ENCODE assay signal across 7 mouse cellular contexts in the genomic region with DNA sequence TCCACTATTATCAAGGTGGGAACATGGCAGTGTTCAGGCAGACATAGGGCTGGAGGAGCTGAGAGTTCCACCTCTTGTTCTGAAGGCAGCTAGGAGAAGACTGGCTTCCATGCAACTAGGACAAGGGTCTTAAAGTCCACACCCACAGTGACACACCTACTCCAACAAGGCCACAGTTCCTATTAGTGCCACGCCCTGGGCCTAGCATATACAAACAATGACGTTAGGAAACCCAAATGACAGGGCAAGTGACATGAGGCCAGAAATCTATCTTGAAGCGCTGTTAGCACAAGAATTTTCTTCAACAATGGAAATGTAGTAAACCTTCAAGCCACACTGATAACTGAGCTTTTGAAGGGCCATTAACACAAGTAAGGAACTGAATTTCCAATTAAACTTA. TPM values are rescaled to one million over a fixed set of nuclear protein-coding genes. Genes with fewer than 3 reads are reported as not detected.
A peak's percentile ranks its signal among the peaks of the same experiment; 100 is the strongest.
DNase-seq lines count a peak whose midpoint lies in the region; ATAC-seq lines count a peak whose summit lies in the region.

No protein-coding gene starts in this region.

- H3K4me3 ChIP-seq in megakaryocyte, embryonic 14.5 days (replicated peaks), result peak overlapping the region; percentile 97
- peak overlapping the region; percentile 62 for H3K4me3 ChIP-seq in forebrain, embryonic 15.5 days
- peak overlapping the region; percentile 70 for H3K4me3 ChIP-seq in liver, embryonic 13.5 days (replicated peaks)

- peak overlapping the region; percentile 72 for H3K4me2 ChIP-seq in forebrain, embryonic 15.5 days (replicated peaks)
- peak overlapping the region; percentile 79 for H3K4me2 ChIP-seq in liver, embryonic 13.5 days

- no peaks in the 10 kb centered on the region for H3K27me3 ChIP-seq in megakaryocyte, embryonic 14.5 days (replicated peaks)
- H3K27me3 ChIP-seq in forebrain, embryonic 15.5 days, result no peaks in the 10 kb centered on the region
- no peaks in the 10 kb centered on the region for H3K27me3 ChIP-seq in liver, embryonic 13.5 days

- no peaks in the 10 kb centered on the region for H3K9me3 ChIP-seq in megakaryocyte, embryonic 14.5 days
- H3K9me3 ChIP-seq in forebrain, embryonic 15.5 days, result no peaks in the 10 kb centered on the region
- no peaks in the 10 kb centered on the region for H3K9me3 ChIP-seq in liver, embryonic 13.5 days (replicated peaks)

- peaks cover 18% of the 10 kb centered on the region for H3K36me3 ChIP-seq in megakaryocyte, embryonic 14.5 days (replicated peaks; ENCODE audit: low read length)
- H3K36me3 ChIP-seq in forebrain, embryonic 15.5 days, result peaks cover under 1% of the 10 kb centered on the region; the same call in 1 of the 2 replicates
- no peaks in the 10 kb centered on the region for H3K36me3 ChIP-seq in liver, embryonic 13.5 days

- ATAC-seq in megakaryocyte, adult 5-6 weeks (ENCODE audit: poor library complexity, severe bottlenecking), result no peak
- no peak for ATAC-seq in forebrain, embryonic 15.5 days (replicated peaks)
- no peak for ATAC-seq in liver, embryonic 13.5 days (ENCODE audit: low read depth)

- 91% methylated on average over 3 of the region's 3 CpGs for WGBS in forebrain, embryonic 15.5 days
- 53% methylated on average over 3 of the region's 3 CpGs for WGBS in liver, embryonic 13.5 days (ENCODE audit: insufficient replicate concordance)

- peaks cover 40% of the 10 kb centered on the region for H3K4me1 ChIP-seq in megakaryocyte, embryonic 14.5 days
- peaks cover 25% of the 10 kb centered on the region for H3K4me1 ChIP-seq in forebrain, embryonic 15.5 days
- peaks cover 47% of the 10 kb centered on the region for H3K4me1 ChIP-seq in liver, embryonic 13.5 days (replicated peaks)

- DNase-seq in liver, embryonic 13.5 days, result no peak
- DNase-seq in yolk sac, embryonic 10.5 days (ENCODE audit: low spot score), result peak; percentile 45
- DNase-seq in urinary bladder, postnatal 10 days (ENCODE audit: low spot score), result no peak
- DNase-seq in cerebellum, postnatal 25 days, result no peak

- no peak overlapping the region for H3K27ac ChIP-seq in forebrain, embryonic 15.5 days (replicated peaks)
- H3K27ac ChIP-seq in liver, embryonic 13.5 days, result peak overlapping the region; percentile 83

- 0 out of 2 replicates have a peak overlapping the region, but pooled peaks have one; percentile 65 for H3K9ac ChIP-seq in forebrain, embryonic 15.5 days (replicated peaks)
- H3K9ac ChIP-seq in liver, embryonic 13.5 days, result peak overlapping the region; percentile 69; the same call in 1 of the 2 replicates

RNA-seq across cellular contexts. Expression of a gene that starts 1.2 kb away (rescaled TPM):
- polyA plus RNA-seq in megakaryocyte, embryonic 14.5 days (2012; ENCODE audit: insufficient read depth, low replicate concordance), result 7.4 TPM in 1 of 2 replicates, not detected in the other
- total RNA-seq in megakaryocyte, adult 5-6 weeks (2015), result 10.3 and 10.4 TPM in 2 replicates
- 10.3 and 13.7 TPM in 2 replicates for total RNA-seq in megakaryocyte, adult 5-6 weeks (2017)
- polyA plus RNA-seq in forebrain, embryonic 15.5 days (2015; fragmentation: Nextera tagmentation; extraction: Ambion mirVana), result 55.5 and 56.7 TPM in 2 replicates
- 11.8 and 13.1 TPM in 2 replicates for polyA plus RNA-seq in liver, embryonic 13.5 days (2015; fragmentation: Nextera tagmentation; extraction: Ambion mirVana)

RNA-seq across cellular contexts. Expression of a gene that starts 20.2 kb away (rescaled TPM):
- 0.81 and 43.5 TPM in 2 replicates for polyA plus RNA-seq in megakaryocyte, embryonic 14.5 days (2012; ENCODE audit: insufficient read depth, low replicate concordance)
- 85.6 and 91.8 TPM in 2 replicates for total RNA-seq in megakaryocyte, adult 5-6 weeks (2015)
- 209 and 223 TPM in 2 replicates for total RNA-seq in megakaryocyte, adult 5-6 weeks (2017)
- polyA plus RNA-seq in forebrain, embryonic 15.5 days (2015; fragmentation: Nextera tagmentation; extraction: Ambion mirVana), result 695 and 704 TPM in 2 replicates
- polyA plus RNA-seq in liver, embryonic 13.5 days (2015; fragmentation: Nextera tagmentation; extraction: Ambion mirVana), result 198 and 259 TPM in 2 replicates

RNA-seq across cellular contexts. Expression of a gene that starts 55.9 kb away (rescaled TPM):
- polyA plus RNA-seq in megakaryocyte, embryonic 14.5 days (2012; ENCODE audit: insufficient read depth, low replicate concordance), result 8.3 TPM in 1 of 2 replicates, not detected in the other
- 56.4 and 66.7 TPM in 2 replicates for total RNA-seq in megakaryocyte, adult 5-6 weeks (2015)
- 94.9 and 100 TPM in 2 replicates for total RNA-seq in megakaryocyte, adult 5-6 weeks (2017)
- 153 and 154 TPM in 2 replicates for polyA plus RNA-seq in forebrain, embryonic 15.5 days (2015; fragmentation: Nextera tagmentation; extraction: Ambion mirVana)
- polyA plus RNA-seq in liver, embryonic 13.5 days (2015; fragmentation: Nextera tagmentation; extraction: Ambion mirVana), result 96.1 and 106 TPM in 2 replicates

Comparison
In these comparisons a context has a peak if more than half of its experiments do, and no peak if none do; other contexts are left out.
1. RNA of a gene that starts 55.9 kb away (polyA plus RNA-seq): 153 to 154 TPM in forebrain, embryonic 15.5 days and 96.1 to 106 TPM in liver, embryonic 13.5 days; 8.3 TPM in megakaryocyte, embryonic 14.5 days; every median in the first group is over 10 times any median in the second.
2. Peak in every context shown above with its lines, with median percentiles within 50 percentile points of each other: H3K4me3 ChIP-seq.